Mouse (Mus musculus): Measurements from ENCODE around the gene Zranb2.

DNA sequence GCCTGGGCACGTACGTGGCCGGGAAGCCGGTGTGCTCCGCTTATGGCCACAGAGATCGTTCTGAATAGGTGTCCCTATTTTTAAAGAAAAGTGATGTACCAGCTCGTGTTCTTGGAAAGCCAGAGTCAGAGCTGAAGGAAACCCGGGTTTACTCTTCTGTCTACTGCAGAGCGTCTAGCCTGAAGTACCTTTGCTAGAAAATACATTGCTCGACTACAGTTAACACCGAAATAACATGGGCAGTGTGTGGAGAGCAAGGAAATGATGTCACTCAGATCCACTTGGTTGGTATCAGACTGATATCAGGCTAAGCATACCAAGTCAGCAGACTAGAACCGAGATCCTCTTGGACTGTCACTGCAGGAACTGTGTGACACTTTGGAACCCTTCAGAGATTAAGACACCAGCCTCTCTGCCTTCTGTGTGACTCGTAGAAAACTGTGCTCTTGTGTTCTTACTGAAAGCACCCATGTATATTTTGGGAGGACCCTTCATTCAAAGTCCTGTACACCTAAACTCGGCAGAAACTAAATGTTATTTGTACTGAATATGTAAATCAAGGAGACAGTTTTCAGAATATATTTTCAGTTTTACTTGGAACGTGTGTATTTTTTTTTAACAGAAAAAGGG, 941 bp downstream of the Zranb2 start:
- no peak for TF ChIP-seq CTCF (IDR thresholded peaks at IDR 0.05; ENCODE audit: low read depth, low read length)
- no peak for TF ChIP-seq POLR2A (IDR thresholded peaks at IDR 0.05; ENCODE audit: extremely low read depth, insufficient read depth, low read length)
